Mouse (Mus musculus): ENCODE measurements around the gene Trim56.
"Not testable (repeated sequence)": the region's sequence is repeated elsewhere in the genome, so short reads cannot be mapped to it uniquely, and the experiment has no call there.

Trim56 gene

GRCm38 (mm10) chr5:137115866-137116847, at the start of gene Trim56:
Gene Trim56 (minus strand): TSS chr5:137116209.
- DNase-seq (ENCODE audit: low spot score): peak; percentile 58

GRCm38 (mm10) chr5:137161853-137162252, 45.8 kb upstream of the Trim56 start:
- no peak for DNase-seq (ENCODE audit: low spot score)

- peak; percentile 17 for DNase-seq (ENCODE audit: low spot score)
These were observed 43.5 kb upstream of the Trim56 start for GRCm38 (mm10) chr5:137159461-137159860.

GRCm38 (mm10) chr5:137153289-137153688, 37.3 kb upstream of the Trim56 start:
- no peak for DNase-seq (ENCODE audit: low spot score)

- DNase-seq (ENCODE audit: low spot score): peak; percentile 31
These were observed 36.6 kb upstream of the Trim56 start for GRCm38 (mm10) chr5:137152623-137153022.

- DNase-seq (ENCODE audit: low spot score): not testable (repeated sequence)
These were observed 33.4 kb upstream of the Trim56 start, which contains the start of gene Muc3 for GRCm38 (mm10) chr5:137149272-137149882. Gene Muc3 (minus strand): TSS chr5:137149322.

- no peak for DNase-seq (ENCODE audit: low spot score)
These were observed 24.8 kb upstream of the Trim56 start for GRCm38 (mm10) chr5:137140836-137141235.

GRCm38 (mm10) chr5:137138977-137139376, 23.0 kb upstream of the Trim56 start:
- DNase-seq (ENCODE audit: low spot score): no peak

GRCm38 (mm10) chr5:137134959-137135358, 18.9 kb upstream of the Trim56 start:
- DNase-seq (ENCODE audit: low spot score): peak; percentile 57

GRCm38 (mm10) chr5:137131490-137131889, 15.5 kb upstream of the Trim56 start:
- peak; percentile 83 for DNase-seq (ENCODE audit: low spot score)

GRCm38 (mm10) chr5:137129281-137129680, 13.3 kb upstream of the Trim56 start:
- no peak for DNase-seq (ENCODE audit: low spot score)

GRCm38 (mm10) chr5:137123516-137123915, 7.5 kb upstream of the Trim56 start:
- DNase-seq (ENCODE audit: low spot score): no peak

GRCm38 (mm10) chr5:137122686-137123193, 6.7 kb upstream of the Trim56 start:
- DNase-seq (ENCODE audit: low spot score): peak; percentile 90

GRCm38 (mm10) chr5:137121280-137121679, 5.3 kb upstream of the Trim56 start:
- no peak for DNase-seq (ENCODE audit: low spot score)

- no peak for DNase-seq (ENCODE audit: low spot score)
These were observed 2.9 kb upstream of the Trim56 start for GRCm38 (mm10) chr5:137118878-137119277.

- DNase-seq (ENCODE audit: low spot score): not testable (repeated sequence)
These were observed 2.0 kb upstream of the Trim56 start for GRCm38 (mm10) chr5:137117994-137118393.

GRCm38 (mm10) chr5:137116987-137117386, 978 bp upstream of the Trim56 start:
- DNase-seq (ENCODE audit: low spot score): no peak

- no peak for DNase-seq (ENCODE audit: low spot score)
These were observed 983 bp downstream of the Trim56 start for GRCm38 (mm10) chr5:137114891-137115561.

GRCm38 (mm10) chr5:137111542-137112408, 4.2 kb downstream of the Trim56 start:
- no peak for DNase-seq (ENCODE audit: low spot score)

- no peak for DNase-seq (ENCODE audit: low spot score)
These were observed 5.1 kb downstream of the Trim56 start for GRCm38 (mm10) chr5:137110863-137111262.

- DNase-seq (ENCODE audit: low spot score): no peak
These were observed 5.9 kb downstream of the Trim56 start for GRCm38 (mm10) chr5:137109941-137110593.

All from embryo, embryonic 10 days (tissue).